Mouse (Mus musculus) naive thymus-derived CD4-positive, alpha-beta T cell, adult 2 months (primary cell): ENCODE data around the gene L3mbtl3.

Experiments
- DNase-seq: peaks from one replicate; pipeline ENCODE4 v3.0.0-alpha.2; 2011; ENCODE audit warnings: low read depth

The L3mbtl3 gene

GRCm38 (mm10) chr10:26337896-26338503 lies 37.8 kb downstream of the L3mbtl3 start:
- DNase-seq: no peak

GRCm38 (mm10) chr10:26333966-26334365 lies 41.8 kb downstream of the L3mbtl3 start:
- no peak for DNase-seq

- no peak for DNase-seq
These were observed 43.0 kb downstream of the L3mbtl3 start for GRCm38 (mm10) chr10:26332781-26333180.

- DNase-seq: no peak
These were observed 46.9 kb downstream of the L3mbtl3 start for GRCm38 (mm10) chr10:26328843-26329242.

GRCm38 (mm10) chr10:26327691-26328542 lies 47.9 kb downstream of the L3mbtl3 start:
- no peak for DNase-seq

GRCm38 (mm10) chr10:26327291-26327690 lies 48.5 kb downstream of the L3mbtl3 start:
- no peak for DNase-seq

- peak; percentile 81 for DNase-seq
These were observed 50.5 kb downstream of the L3mbtl3 start for GRCm38 (mm10) chr10:26325320-26325719.

- peak; percentile 63 for DNase-seq
These were observed 53.3 kb downstream of the L3mbtl3 start for GRCm38 (mm10) chr10:26322344-26323051.

GRCm38 (mm10) chr10:26320679-26321078 lies 55.1 kb downstream of the L3mbtl3 start:
- no peak for DNase-seq

- DNase-seq: no peak
These were observed 61.4 kb downstream of the L3mbtl3 start for GRCm38 (mm10) chr10:26314327-26314726.

- no peak for DNase-seq
These were observed 72.3 kb downstream of the L3mbtl3 start for GRCm38 (mm10) chr10:26303485-26303884.

GRCm38 (mm10) chr10:26302336-26302735 lies 73.4 kb downstream of the L3mbtl3 start:
- DNase-seq: no peak

GRCm38 (mm10) chr10:26297626-26298025 lies 78.1 kb downstream of the L3mbtl3 start:
- no peak for DNase-seq

GRCm38 (mm10) chr10:26297200-26297599 lies 78.6 kb downstream of the L3mbtl3 start:
- DNase-seq: no peak

GRCm38 (mm10) chr10:26287136-26287535 lies 88.6 kb downstream of the L3mbtl3 start:
- DNase-seq: no peak

- DNase-seq: no peak
These were observed 95.8 kb downstream of the L3mbtl3 start for GRCm38 (mm10) chr10:26280009-26280408.

- DNase-seq: no peak
These were observed 100.4 kb downstream of the L3mbtl3 start for GRCm38 (mm10) chr10:26275414-26275813.

GRCm38 (mm10) chr10:26263744-26264459 lies 111.9 kb downstream of the L3mbtl3 start:
- no peak for DNase-seq

- DNase-seq: peak; percentile 21
These were observed 115.9 kb downstream of the L3mbtl3 start for GRCm38 (mm10) chr10:26259908-26260307.

GRCm38 (mm10) chr10:26249426-26250165 lies 126.2 kb downstream of the L3mbtl3 start:
- DNase-seq: no peak

- DNase-seq: no peak
These were observed 131.3 kb downstream of the L3mbtl3 start for GRCm38 (mm10) chr10:26244466-26244865.
